13 mouse cellular contexts compared by ENCODE assay signal in genomic region chr17:32013659-32014058, GRCm38 (mm10). TPM values are rescaled to one million over a fixed set of nuclear protein-coding genes. Genes with fewer than 3 reads are reported as not detected.
"Had no signal": no experiment of that assay in that cellular context is flagged by ENCODE, and none has a peak within 500 bp of the region (broad histone marks: within the 10 kb centered on the region; RNA-seq: fewer than 3 reads in every experiment).

No protein-coding gene starts in this region.

- H3K4me3 ChIP-seq: left cerebral cortex, adult 2 months; limb, embryonic 10.5 days; liver, embryonic 15.5 days; megakaryocyte, embryonic 14.5 days; midbrain, embryonic 15.5 days had no signal

- H3K36me3 ChIP-seq: limb, embryonic 10.5 days; liver, embryonic 15.5 days; midbrain, embryonic 15.5 days had no signal

- H3K4me2 ChIP-seq: liver, embryonic 15.5 days; midbrain, embryonic 11.5 days; midbrain, embryonic 15.5 days had no signal

- DNase-seq: kidney, adult 2 months; kidney, postnatal 25 days; right cerebral cortex, postnatal 14 days; thymus, adult 18-20 months; thymus, postnatal 14 days had no signal

- H3K27ac ChIP-seq: left cerebral cortex, adult 2 months; limb, embryonic 10.5 days; liver, embryonic 15.5 days; macrophage; midbrain, embryonic 15.5 days had no signal

- H3K27me3 ChIP-seq: liver, embryonic 15.5 days; midbrain, embryonic 15.5 days had no signal

- H3K9me3 ChIP-seq: limb, embryonic 10.5 days; liver, embryonic 15.5 days; midbrain, embryonic 15.5 days had no signal

- H3K9ac ChIP-seq: liver, embryonic 15.5 days; midbrain, embryonic 15.5 days had no signal

- ATAC-seq: lung, postnatal 0 days; midbrain, embryonic 15.5 days had no signal

- H3K4me1 ChIP-seq: liver, embryonic 15.5 days; midbrain, embryonic 15.5 days had no signal

RNA-seq across cellular contexts. Expression of gene Hsf2bp, which starts 22.5 kb away (rescaled TPM):
- polyA plus RNA-seq: macrophage had no signal
